12 mouse cellular contexts compared by ENCODE assay signal in the genomic region with DNA sequence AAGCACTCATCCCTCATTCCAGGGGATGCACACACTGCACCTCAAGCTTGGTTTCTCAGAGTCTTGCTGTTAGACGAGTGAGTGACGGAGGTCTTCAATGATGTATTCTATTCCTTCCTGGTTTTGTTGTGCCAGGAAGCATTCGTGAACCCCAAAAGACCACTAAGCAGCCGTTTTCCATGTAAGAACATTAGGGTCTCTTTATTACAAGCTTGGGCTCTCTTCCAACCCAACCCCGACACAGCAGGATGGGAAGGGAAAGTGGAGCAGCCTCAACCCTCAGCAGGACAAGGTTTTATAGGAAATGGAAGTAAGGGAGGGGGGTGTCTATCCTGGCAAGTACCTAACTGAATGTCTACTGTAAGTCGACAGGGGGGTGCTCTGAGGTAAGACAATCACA. TPM values are rescaled to one million over a fixed set of nuclear protein-coding genes. Genes with fewer than 3 reads are reported as not detected.
A peak's percentile ranks its signal among the peaks of the same experiment; 100 is the strongest.
DNase-seq lines count a peak whose midpoint lies in the region; ATAC-seq and TF ChIP-seq lines count a peak whose summit lies in the region.
"Had no signal": no experiment of that assay in that cellular context is flagged by ENCODE, and none has a peak within 500 bp of the region (broad histone marks: within the 10 kb centered on the region; RNA-seq: fewer than 3 reads in every experiment).

No protein-coding gene starts in this region.

- no peak for TF ChIP-seq CTCF in hindbrain, postnatal 0 days (IDR thresholded peaks at IDR 0.05; ENCODE audit: low read depth)

- H3K4me3 ChIP-seq in heart, embryonic 13.5 days: no peak overlapping the region
- no peak overlapping the region for H3K4me3 ChIP-seq in embryonic facial prominence, embryonic 14.5 days (ENCODE audit: low read depth, low read length)
- no peak overlapping the region for H3K4me3 ChIP-seq in hindbrain, postnatal 0 days (ENCODE audit: low read length)
- H3K4me3 ChIP-seq: erythroblast, embryonic 14.5 days had no signal

- H3K4me2 ChIP-seq in heart, embryonic 13.5 days: no peak overlapping the region
- H3K4me2 ChIP-seq in embryonic facial prominence, embryonic 14.5 days (ENCODE audit: low read depth, low read length): no peak overlapping the region; the same call in 1 of the 2 replicates
- H3K4me2 ChIP-seq in hindbrain, postnatal 0 days (ENCODE audit: low read depth, low read length): no peak overlapping the region

- WGBS in heart, embryonic 13.5 days: 73% methylated on average over 6 of the region's 6 CpGs
- WGBS in embryonic facial prominence, embryonic 14.5 days: 55% methylated on average over 6 of the region's 6 CpGs
- 39% methylated on average over 6 of the region's 6 CpGs for WGBS in hindbrain, postnatal 0 days

- no peak overlapping the region for H3K9ac ChIP-seq in heart, embryonic 13.5 days
- no peak overlapping the region for H3K9ac ChIP-seq in embryonic facial prominence, embryonic 14.5 days (ENCODE audit: low read depth, low read length)
- no peak overlapping the region for H3K9ac ChIP-seq in hindbrain, postnatal 0 days (replicated peaks; ENCODE audit: low read length)

- no peaks in the 10 kb centered on the region for H3K9me3 ChIP-seq in heart, embryonic 13.5 days
- H3K9me3 ChIP-seq in embryonic facial prominence, embryonic 14.5 days (ENCODE audit: control insufficient read depth, low read length): no peaks in the 10 kb centered on the region
- H3K9me3 ChIP-seq in hindbrain, postnatal 0 days (ENCODE audit: low read length): no peaks in the 10 kb centered on the region

- intact Hi-C loops in left cerebral cortex, postnatal 4 days (cut with DNase I): no loop called here
- intact Hi-C loops in left cerebral cortex, postnatal 36 days (cut with DNase I): no loop called here

- H3K27me3 ChIP-seq in heart, embryonic 13.5 days (replicated peaks): no peaks in the 10 kb centered on the region
- H3K27me3 ChIP-seq in embryonic facial prominence, embryonic 14.5 days (replicated peaks; ENCODE audit: control insufficient read depth, insufficient read depth, low read length): no peaks in the 10 kb centered on the region
- H3K27me3 ChIP-seq in hindbrain, postnatal 0 days (ENCODE audit: insufficient read depth, low read length): no peaks in the 10 kb centered on the region
- H3K27me3 ChIP-seq: CH12.LX had no signal

- peak overlapping the region; percentile 75 for H3K27ac ChIP-seq in heart, embryonic 13.5 days (replicated peaks)
- peak overlapping the region; percentile 40; the same call in 1 of the 2 replicates for H3K27ac ChIP-seq in embryonic facial prominence, embryonic 14.5 days (replicated peaks; ENCODE audit: low read depth, low read length)
- H3K27ac ChIP-seq in hindbrain, postnatal 0 days: peak overlapping the region; percentile 69; the same call in 1 of the 2 replicates

- no peak for ATAC-seq in heart, embryonic 13.5 days (ENCODE audit: extremely low read depth, insufficient number of reproducible peaks, low FRiP score, low TSS enrichment)
- no peak for ATAC-seq in embryonic facial prominence, embryonic 14.5 days (ENCODE audit: low read depth)
- ATAC-seq in hindbrain, postnatal 0 days: peak; percentile 39; the same call in 1 of the 2 replicates
- ATAC-seq: inflammation-experienced regulatory T-cells, adult 6 months had no signal

- H3K36me3 ChIP-seq in heart, embryonic 13.5 days: no peaks in the 10 kb centered on the region
- 0 out of 2 replicates have a peak, but pooled peaks cover 3% of the 10 kb centered on the region for H3K36me3 ChIP-seq in embryonic facial prominence, embryonic 14.5 days (ENCODE audit: control insufficient read depth, insufficient read depth, low read length)
- H3K36me3 ChIP-seq in hindbrain, postnatal 0 days (ENCODE audit: insufficient read depth, low read length): no peaks in the 10 kb centered on the region

- H3K4me1 ChIP-seq in heart, embryonic 13.5 days: peaks cover 65% of the 10 kb centered on the region
- H3K4me1 ChIP-seq in embryonic facial prominence, embryonic 14.5 days (ENCODE audit: control insufficient read depth, insufficient read depth, low read length): peaks cover 46% of the 10 kb centered on the region
- peaks cover 6% of the 10 kb centered on the region; the same call in 1 of the 2 replicates for H3K4me1 ChIP-seq in hindbrain, postnatal 0 days (ENCODE audit: insufficient read depth, low read length)

- DNase-seq in heart, adult 11 months: no peak
- DNase-seq in left cerebral cortex, postnatal 4 days: peak; percentile 21
- DNase-seq in left cerebral cortex, postnatal 36 days (ENCODE audit: low spot score in 2 of 2): no peak
- DNase-seq in embryonic facial prominence, embryonic 14.5 days (ENCODE audit: low spot score): peak; percentile 66
- peak; percentile 60 for DNase-seq in hindbrain, postnatal 0 days (ENCODE audit: low spot score)
- DNase-seq in layer of hippocampus, adult 9-11 months: no peak
- no peak for DNase-seq in urinary bladder, postnatal 14 days (ENCODE audit: low spot score)
- DNase-seq: liver had no signal

RNA-seq across cellular contexts. Expression of a gene that starts 37.2 kb away (rescaled TPM):
- 30.3 and 30.8 TPM in 2 replicates for polyA plus RNA-seq in heart, embryonic 13.5 days (2015; fragmentation: Nextera tagmentation; extraction: Ambion mirVana)
- total RNA-seq in left cerebral cortex, postnatal 4 days (2021): 100 to 1,000 TPM; 135 to 143 TPM
- total RNA-seq in left cerebral cortex, postnatal 36 days (2021): 10 to 100 TPM; 71.2 to 96.3 TPM
- polyA plus RNA-seq in embryonic facial prominence, embryonic 14.5 days (2014; fragmentation: Nextera tagmentation; extraction: Ambion mirVana): 44.0 and 44.4 TPM in 2 replicates
- total RNA-seq in hindbrain, postnatal 0 days (2014; rRNA removed): 53.7 and 54.1 TPM in 2 replicates
- polyA plus RNA-seq in hindbrain, postnatal 0 days (2015; fragmentation: Nextera tagmentation; extraction: Ambion mirVana): 45.4 and 45.6 TPM in 2 replicates

RNA-seq across cellular contexts. Expression of a gene that starts 38.0 kb away (rescaled TPM):
- polyA plus RNA-seq in heart, embryonic 13.5 days (2015; fragmentation: Nextera tagmentation; extraction: Ambion mirVana): 23.2 and 26.4 TPM in 2 replicates
- total RNA-seq in left cerebral cortex, postnatal 4 days (2021): 10 to 100 TPM; 24.4 to 27.9 TPM
- total RNA-seq in left cerebral cortex, postnatal 36 days (2021): 10 to 100 TPM; 18.4 to 19.7 TPM
- polyA plus RNA-seq in embryonic facial prominence, embryonic 14.5 days (2014; fragmentation: Nextera tagmentation; extraction: Ambion mirVana): 39.6 and 40.0 TPM in 2 replicates
- total RNA-seq in hindbrain, postnatal 0 days (2014; rRNA removed): 33.9 and 35.5 TPM in 2 replicates
- 36.2 and 37.5 TPM in 2 replicates for polyA plus RNA-seq in hindbrain, postnatal 0 days (2015; fragmentation: Nextera tagmentation; extraction: Ambion mirVana)

Comparison
In these comparisons a context has a peak if more than half of its experiments do, and no peak if none do; other contexts are left out.
1. DNase-seq: peak in left cerebral cortex, postnatal 4 days (single experiment), embryonic facial prominence, embryonic 14.5 days (single experiment) and hindbrain, postnatal 0 days (single experiment); none in heart, adult 11 months (single experiment), left cerebral cortex, postnatal 36 days (0 of 2), layer of hippocampus, adult 9-11 months (single experiment) and urinary bladder, postnatal 14 days (single experiment).
2. Peak in every context shown above with its lines, with median percentiles within 50 percentile points of each other: H3K27ac ChIP-seq.